Mouse (Mus musculus) hindlimb bud, embryonic 11.5 days (tissue): ENCODE results near the gene Tmem8b.

Source experiments
- DNase-seq: peaks from one replicate; pipeline ENCODE4 v3.0.0-alpha.2; 2012; ENCODE audit warnings: low read depth, low spot score; ENCODE audit errors: extremely low spot score

Gene Tmem8b

GRCm38 (mm10) chr4:43711821-43712220 is 43.0 kb downstream of the Tmem8b start:
- DNase-seq, result peak; percentile 57

GRCm38 (mm10) chr4:43713652-43714219 is 45.0 kb downstream of the Tmem8b start:
- DNase-seq, result no peak

- DNase-seq, result no peak
Measured at GRCm38 (mm10) chr4:43720491-43721228, 51.9 kb downstream of the Tmem8b start.

GRCm38 (mm10) chr4:43722191-43722590 is 53.4 kb downstream of the Tmem8b start:
- no peak for DNase-seq

- peak; percentile 49 for DNase-seq
Measured at GRCm38 (mm10) chr4:43724764-43725163, 56.0 kb downstream of the Tmem8b start.

GRCm38 (mm10) chr4:43726228-43726993 is 57.6 kb downstream of the Tmem8b start:
- DNase-seq, result no peak

- DNase-seq, result no peak
Measured at GRCm38 (mm10) chr4:43726995-43727394, 58.2 kb downstream of the Tmem8b start, which contains the start of gene Hrct1. TSS of gene Hrct1 (plus strand) at chr4:43727188.

GRCm38 (mm10) chr4:43727718-43728575 is 59.2 kb downstream of the Tmem8b start:
- DNase-seq, result no peak

GRCm38 (mm10) chr4:43728576-43728954 is 59.8 kb downstream of the Tmem8b start:
- no peak for DNase-seq

GRCm38 (mm10) chr4:43729126-43729525 is 60.4 kb downstream of the Tmem8b start:
- no peak for DNase-seq

- DNase-seq, result no peak
Measured at GRCm38 (mm10) chr4:43729794-43730550, 61.2 kb downstream of the Tmem8b start, which contains the start of gene Spaar. TSS of gene Spaar (plus strand) at chr4:43730034.

- no peak for DNase-seq
Measured at GRCm38 (mm10) chr4:43730750-43731297, 62.1 kb downstream of the Tmem8b start.

- no peak for DNase-seq
Measured at GRCm38 (mm10) chr4:43732171-43732570, 63.4 kb downstream of the Tmem8b start.

GRCm38 (mm10) chr4:43733186-43733585 is 64.4 kb downstream of the Tmem8b start:
- DNase-seq, result no peak

- no peak for DNase-seq
Measured at GRCm38 (mm10) chr4:43737144-43737543, 68.4 kb downstream of the Tmem8b start.

GRCm38 (mm10) chr4:43738989-43739674 is 70.4 kb downstream of the Tmem8b start:
- DNase-seq, result no peak

- DNase-seq, result no peak
Measured at GRCm38 (mm10) chr4:43741526-43741925, 72.8 kb downstream of the Tmem8b start.
